Mouse (Mus musculus): ENCODE results near the gene Frs2. TPM values are rescaled to one million over a fixed set of nuclear protein-coding genes. Genes with fewer than 3 reads are reported as not detected.
A peak's percentile ranks its signal among the peaks of the same experiment; 100 is the strongest.

Gene Frs2
- polyA plus RNA-seq, 1 experiment from 2014 or later = 27.0 TPM

GRCm38 (mm10) chr10:117173111-117173510 lies 24.8 kb upstream of the Frs2 start:
- Histone ChIP-seq H3K4me2 (replicated peaks) (no peak overlapping the region), H3K36me3 (replicated peaks; ENCODE audit: control insufficient read depth, insufficient read depth) (no peaks in the 10 kb centered on the region), H3K27ac (no peak overlapping the region), H3K27me3 (ENCODE audit: control insufficient read depth, insufficient read depth, low read length) (no peaks in the 10 kb centered on the region), H3K4me3 (replicated peaks; ENCODE audit: low read length) (no peak overlapping the region), H3K9ac (no peak overlapping the region), H3K4me1 (replicated peaks; ENCODE audit: control insufficient read depth, insufficient read depth, low read length) (no peaks in the 10 kb centered on the region), H3K9me3 (ENCODE audit: control insufficient read depth, low read length) (no peaks in the 10 kb centered on the region)
- 91% methylated on average over 1 of the region's 1 CpGs for WGBS
- ATAC-seq (ENCODE audit: low FRiP score) = no peak
- DNase-seq (ENCODE audit: low spot score) = no peak

- Histone ChIP-seq H3K4me3 (replicated peaks; ENCODE audit: low read length) (no peak overlapping the region), H3K27ac (no peak overlapping the region), H3K36me3 (replicated peaks; ENCODE audit: control insufficient read depth, insufficient read depth) (no peaks in the 10 kb centered on the region), H3K9ac (no peak overlapping the region), H3K4me2 (replicated peaks) (no peak overlapping the region), H3K9me3 (ENCODE audit: control insufficient read depth, low read length) (no peaks in the 10 kb centered on the region), H3K4me1 (replicated peaks; ENCODE audit: control insufficient read depth, insufficient read depth, low read length) (no peaks in the 10 kb centered on the region), H3K27me3 (ENCODE audit: control insufficient read depth, insufficient read depth, low read length) (no peaks in the 10 kb centered on the region)
- no peak for ATAC-seq (ENCODE audit: low FRiP score)
- WGBS = 40% methylated on average over 3 of the region's 3 CpGs
- no peak for DNase-seq (ENCODE audit: low spot score)
Observed at GRCm38 (mm10) chr10:117172069-117172468, 23.7 kb upstream of the Frs2 start.

GRCm38 (mm10) chr10:117166785-117167425 lies 18.6 kb upstream of the Frs2 start:
- DNase-seq (ENCODE audit: low spot score) (no peak), ATAC-seq (ENCODE audit: low FRiP score) (no peak)
- no peaks in the 10 kb centered on the region for H3K4me1 ChIP-seq (replicated peaks; ENCODE audit: control insufficient read depth, insufficient read depth, low read length)
- no peak overlapping the region for H3K9ac ChIP-seq
- H3K9me3 ChIP-seq (ENCODE audit: control insufficient read depth, low read length) = no peaks in the 10 kb centered on the region
- 89% methylated on average over 11 of the region's 11 CpGs for WGBS
- no peaks in the 10 kb centered on the region for H3K36me3 ChIP-seq (replicated peaks; ENCODE audit: control insufficient read depth, insufficient read depth)
- H3K27ac ChIP-seq = no peak overlapping the region
- H3K4me2 ChIP-seq (replicated peaks) = no peak overlapping the region
- H3K4me3 ChIP-seq (replicated peaks; ENCODE audit: low read length) = no peak overlapping the region
- no peaks in the 10 kb centered on the region for H3K27me3 ChIP-seq (ENCODE audit: control insufficient read depth, insufficient read depth, low read length)

DNA sequence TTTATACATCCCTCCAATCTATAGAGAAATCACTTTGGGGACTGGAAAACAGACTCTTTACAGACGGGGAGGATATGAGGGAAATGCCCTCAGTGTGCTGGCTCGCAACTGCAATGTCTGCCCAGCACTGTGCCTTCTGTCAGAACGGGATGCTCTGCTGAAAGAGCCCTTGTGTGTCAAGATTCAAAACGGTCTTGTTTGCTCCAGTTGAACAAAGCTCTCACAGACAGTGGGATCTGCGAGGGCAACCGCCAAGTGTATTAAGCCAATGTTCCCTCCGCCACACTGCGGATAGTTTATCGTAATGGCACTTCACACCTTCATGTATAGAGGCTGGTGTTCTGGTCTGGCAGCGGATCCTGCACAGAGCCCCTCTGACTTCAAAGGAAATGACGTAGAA lies 14.3 kb upstream of the Frs2 start:
- Histone ChIP-seq H3K4me3 (replicated peaks; ENCODE audit: low read length) (no peak overlapping the region), H3K36me3 (replicated peaks; ENCODE audit: control insufficient read depth, insufficient read depth) (no peaks in the 10 kb centered on the region), H3K4me1 (replicated peaks; ENCODE audit: control insufficient read depth, insufficient read depth, low read length) (no peaks in the 10 kb centered on the region), H3K4me2 (replicated peaks) (peak overlapping the region; percentile 22; the same call in 1 of the 2 replicates), H3K27me3 (ENCODE audit: control insufficient read depth, insufficient read depth, low read length) (no peaks in the 10 kb centered on the region), H3K9me3 (ENCODE audit: control insufficient read depth, low read length) (no peaks in the 10 kb centered on the region), H3K27ac (no peak overlapping the region), H3K9ac (no peak overlapping the region)
- DNase-seq (ENCODE audit: low spot score) (no peak), ATAC-seq (ENCODE audit: low FRiP score) (no peak)
- 64% methylated on average over 11 of the region's 11 CpGs for WGBS

- Histone ChIP-seq H3K27me3 (ENCODE audit: control insufficient read depth, insufficient read depth, low read length) (no peaks in the 10 kb centered on the region), H3K9me3 (ENCODE audit: control insufficient read depth, low read length) (no peaks in the 10 kb centered on the region), H3K9ac (no peak overlapping the region), H3K36me3 (replicated peaks; ENCODE audit: control insufficient read depth, insufficient read depth) (no peaks in the 10 kb centered on the region), H3K4me2 (replicated peaks) (no peak overlapping the region), H3K27ac (no peak overlapping the region), H3K4me3 (replicated peaks; ENCODE audit: low read length) (no peak overlapping the region), H3K4me1 (replicated peaks; ENCODE audit: control insufficient read depth, insufficient read depth, low read length) (no peaks in the 10 kb centered on the region)
- WGBS = 79% methylated on average over 11 of the region's 11 CpGs
- no peak for DNase-seq (ENCODE audit: low spot score)
- ATAC-seq (ENCODE audit: low FRiP score) = no peak
Observed at GRCm38 (mm10) chr10:117160099-117160498, 11.8 kb upstream of the Frs2 start.

- Histone ChIP-seq H3K4me3 (replicated peaks; ENCODE audit: low read length) (no peak overlapping the region), H3K4me1 (replicated peaks; ENCODE audit: control insufficient read depth, insufficient read depth, low read length) (peaks cover 11% of the 10 kb centered on the region), H3K27ac (no peak overlapping the region), H3K9me3 (ENCODE audit: control insufficient read depth, low read length) (no peaks in the 10 kb centered on the region), H3K27me3 (ENCODE audit: control insufficient read depth, insufficient read depth, low read length) (peaks cover 10% of the 10 kb centered on the region; the same call in 1 of the 2 replicates), H3K36me3 (replicated peaks; ENCODE audit: control insufficient read depth, insufficient read depth) (no peaks in the 10 kb centered on the region), H3K4me2 (replicated peaks) (no peak overlapping the region), H3K9ac (no peak overlapping the region)
- WGBS = 13% methylated on average over 7 of the region's 7 CpGs
- DNase-seq (ENCODE audit: low spot score) = no peak
- ATAC-seq (ENCODE audit: low FRiP score) = no peak
Observed at GRCm38 (mm10) chr10:117152247-117152646, 3.9 kb upstream of the Frs2 start.

DNA sequence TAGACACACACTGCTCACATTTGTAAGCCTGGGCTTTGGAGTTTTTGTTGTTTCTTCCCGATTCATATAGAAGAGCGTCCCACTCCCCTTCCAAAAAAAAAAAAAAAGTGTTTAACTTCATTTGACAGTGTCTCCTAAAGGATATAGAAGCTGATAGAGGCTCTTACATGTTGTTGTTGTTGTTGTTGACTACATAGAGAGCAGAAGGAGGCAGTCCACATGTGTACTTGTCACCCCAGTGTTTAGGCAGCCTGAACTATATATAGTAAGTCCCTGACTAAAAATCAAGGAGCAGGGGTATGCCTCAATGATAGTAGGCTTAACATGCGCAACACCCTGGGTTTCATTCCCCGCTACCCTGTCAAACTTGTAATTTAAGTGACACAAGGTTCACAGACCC lies 3.3 kb upstream of the Frs2 start:
- Histone ChIP-seq H3K9me3 (ENCODE audit: control insufficient read depth, low read length) (no peaks in the 10 kb centered on the region), H3K36me3 (replicated peaks; ENCODE audit: control insufficient read depth, insufficient read depth) (no peaks in the 10 kb centered on the region), H3K27ac (no peak overlapping the region), H3K4me1 (replicated peaks; ENCODE audit: control insufficient read depth, insufficient read depth, low read length) (peaks cover 16% of the 10 kb centered on the region), H3K4me2 (replicated peaks) (no peak overlapping the region), H3K4me3 (replicated peaks; ENCODE audit: low read length) (no peak overlapping the region), H3K9ac (no peak overlapping the region), H3K27me3 (ENCODE audit: control insufficient read depth, insufficient read depth, low read length) (peaks cover 10% of the 10 kb centered on the region; the same call in 1 of the 2 replicates)
- ATAC-seq (ENCODE audit: low FRiP score) = no peak
- no peak for DNase-seq (ENCODE audit: low spot score)
- 47% methylated on average over 4 of the region's 4 CpGs for WGBS

GRCm38 (mm10) chr10:117151241-117151640 lies 2.9 kb upstream of the Frs2 start:
- Histone ChIP-seq H3K9ac (no peak overlapping the region), H3K27ac (no peak overlapping the region), H3K4me3 (replicated peaks; ENCODE audit: low read length) (no peak overlapping the region), H3K9me3 (ENCODE audit: control insufficient read depth, low read length) (no peaks in the 10 kb centered on the region), H3K27me3 (ENCODE audit: control insufficient read depth, insufficient read depth, low read length) (peaks cover 10% of the 10 kb centered on the region; the same call in 1 of the 2 replicates), H3K36me3 (replicated peaks; ENCODE audit: control insufficient read depth, insufficient read depth) (no peaks in the 10 kb centered on the region), H3K4me1 (replicated peaks; ENCODE audit: control insufficient read depth, insufficient read depth, low read length) (peaks cover 20% of the 10 kb centered on the region), H3K4me2 (replicated peaks) (no peak overlapping the region)
- WGBS = 12% methylated on average over 11 of the region's 11 CpGs
- no peak for ATAC-seq (ENCODE audit: low FRiP score)
- DNase-seq (ENCODE audit: low spot score) = no peak

GRCm38 (mm10) chr10:117150764-117151163 lies 2.4 kb upstream of the Frs2 start:
- Histone ChIP-seq H3K36me3 (replicated peaks; ENCODE audit: control insufficient read depth, insufficient read depth) (no peaks in the 10 kb centered on the region), H3K4me2 (replicated peaks) (peak overlapping the region; percentile 77), H3K27me3 (ENCODE audit: control insufficient read depth, insufficient read depth, low read length) (peaks cover 10% of the 10 kb centered on the region; the same call in 1 of the 2 replicates), H3K9me3 (ENCODE audit: control insufficient read depth, low read length) (no peaks in the 10 kb centered on the region), H3K4me1 (replicated peaks; ENCODE audit: control insufficient read depth, insufficient read depth, low read length) (peaks cover 23% of the 10 kb centered on the region), H3K4me3 (replicated peaks; ENCODE audit: low read length) (no peak overlapping the region), H3K27ac (no peak overlapping the region), H3K9ac (no peak overlapping the region)
- no peak for DNase-seq (ENCODE audit: low spot score)
- WGBS = 20% methylated on average over 10 of the region's 10 CpGs
- ATAC-seq (ENCODE audit: low FRiP score) = no peak

All from hindbrain, embryonic 14.5 days (tissue).